Mouse (Mus musculus): ENCODE data around the gene Mfsd8.
"Not testable (repeated sequence)": the region's sequence is repeated elsewhere in the genome, so short reads cannot be mapped to it uniquely, and the experiment has no call there.

DNA sequence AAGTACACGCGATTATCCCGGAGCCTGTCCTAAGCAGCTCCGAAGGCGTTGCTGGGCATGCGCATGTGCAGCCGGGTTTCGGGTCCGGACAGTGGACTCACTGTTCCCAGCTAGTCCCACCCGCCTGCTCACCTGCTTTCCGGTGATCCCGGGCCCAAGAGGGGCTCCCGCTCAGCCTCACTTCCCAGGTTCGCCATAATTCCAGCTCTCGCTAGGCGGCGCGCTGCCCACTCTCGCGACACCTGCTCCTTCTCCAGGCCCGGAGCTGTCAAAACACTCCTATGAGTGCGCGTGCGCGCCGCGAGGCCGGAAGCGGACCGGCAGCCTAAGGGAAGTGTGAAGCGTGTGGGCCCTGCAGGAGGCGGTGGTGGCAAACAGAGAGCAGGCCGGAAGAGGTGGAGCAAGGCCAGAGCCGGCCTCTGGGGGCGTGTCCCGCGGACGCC, 47.2 kb upstream of the Mfsd8 start:
- not testable (repeated sequence) for TF ChIP-seq POLR2A (IDR thresholded peaks at IDR 0.05; ENCODE audit: low read depth, low read length)
- peak; percentile 42; the same call in 1 of the 2 replicates for TF ChIP-seq CTCF (IDR thresholded peaks at IDR 0.05; ENCODE audit: extremely low read depth, insufficient read depth, insufficient read length, insufficient replicate concordance)

Measured in spleen, adult 2 months (tissue).